Mouse (Mus musculus): ENCODE data around the gene Telo2. TPM values are rescaled to one million over a fixed set of nuclear protein-coding genes. Genes with fewer than 3 reads are reported as not detected.

Gene Telo2
- 5.7 and 6.4 TPM in 2 replicates for polyA plus RNA-seq (2012; rRNA removed; ENCODE audit: low replicate concordance)

GRCm38 (mm10) chr17:25115664-25116432 is at the start of gene Telo2:
TSS of gene Telo2 (minus strand) at chr17:25115967.

DNA sequence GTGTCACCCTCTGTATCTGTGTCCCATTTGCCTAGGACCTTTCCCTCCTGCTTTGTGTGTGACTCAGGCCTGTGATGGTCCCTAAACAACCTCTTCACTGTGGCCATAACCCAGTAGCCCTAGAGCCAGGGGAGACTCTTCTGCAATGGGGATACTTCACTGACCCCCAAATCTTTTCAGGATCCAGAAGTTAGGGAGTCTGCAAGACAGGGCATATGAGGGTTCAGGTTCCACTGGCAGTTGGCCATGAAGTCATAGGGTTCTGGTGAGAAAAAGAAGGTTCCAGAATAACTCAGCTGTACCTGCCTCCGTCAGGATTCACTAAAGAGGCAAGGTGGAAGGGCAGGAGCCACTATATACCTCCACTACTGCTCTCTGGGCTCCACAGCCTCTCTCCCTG is 46.4 kb upstream of the Telo2 start, which contains the start of gene Ccdc154:
Ccdc154 (plus strand) TSS at position 301 of the 400 bp plus-strand sequence.

DNA sequence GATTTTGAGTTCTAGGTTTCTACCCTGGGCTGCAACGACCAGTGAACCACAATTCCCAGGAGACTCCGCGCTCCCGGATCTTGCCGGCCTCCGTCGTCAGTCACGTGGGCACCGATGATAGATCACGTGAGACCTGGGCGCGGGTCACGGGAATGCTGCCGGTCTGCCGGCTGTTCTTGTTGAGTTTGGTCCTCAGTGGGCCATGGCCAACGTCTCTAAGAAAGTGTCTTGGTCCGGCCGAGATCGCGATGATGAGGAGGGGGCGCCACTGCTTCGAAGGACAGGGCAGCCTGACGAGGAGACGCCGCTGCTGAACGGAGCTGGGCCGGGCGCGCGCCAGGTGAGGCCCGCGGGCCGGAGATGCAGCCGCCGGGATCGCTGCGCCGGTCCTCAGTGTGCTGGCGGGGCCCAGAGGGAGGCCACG is 17.5 kb upstream of the Telo2 start, which contains the start of gene Clcn7:
Clcn7 (plus strand) TSS at position 117 of the 424 bp plus-strand sequence.

DNA sequence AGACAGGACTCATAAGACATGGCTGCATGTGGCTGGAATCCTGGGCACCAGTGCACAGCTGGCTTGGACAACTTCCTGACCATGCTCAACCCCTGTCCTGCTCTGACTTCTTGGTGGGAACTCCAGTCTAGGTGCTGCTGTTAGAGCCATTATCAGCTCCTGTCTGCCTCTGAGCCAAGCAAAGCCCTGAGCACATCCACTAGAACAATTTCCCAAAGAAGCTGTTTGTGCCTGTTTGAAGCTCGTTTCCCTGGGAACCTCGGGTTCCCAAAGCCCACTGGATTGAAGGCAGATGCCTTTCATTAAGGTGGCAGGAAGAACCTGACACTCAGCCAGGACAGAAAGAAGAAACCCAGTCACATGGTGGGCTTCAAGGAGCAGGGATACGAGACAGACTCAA is 4.6 kb upstream of the Telo2 start, which contains the start of gene Ptx4:
Ptx4 (plus strand) TSS at position 355 of the 400 bp plus-strand sequence.

GRCm38 (mm10) chr17:25083444-25083931 is 32.3 kb downstream of the Telo2 start, which contains the start of gene Tmem204:
TSS of gene Tmem204 (minus strand) at chr17:25083591.

Other genes with a start within 250 kb of the Telo2 start
- 1.0 and 2.1 TPM in 2 replicates for gene Igfals, start 250.0 kb downstream of the Telo2 start, polyA plus RNA-seq (2012; rRNA removed; ENCODE audit: low replicate concordance)
- gene Nubp2, start 229.6 kb downstream of the Telo2 start, polyA plus RNA-seq (2012; rRNA removed; ENCODE audit: low replicate concordance): 27.8 and 31.6 TPM in 2 replicates
- gene Spsb3, start 229.3 kb downstream of the Telo2 start, polyA plus RNA-seq (2012; rRNA removed; ENCODE audit: low replicate concordance): 86.7 and 115 TPM in 2 replicates
- gene Eme2, start 220.9 kb downstream of the Telo2 start, polyA plus RNA-seq (2012; rRNA removed; ENCODE audit: low replicate concordance): 20.8 and 32.6 TPM in 2 replicates
- 189 and 532 TPM in 2 replicates for gene Mrps34, start 220.9 kb downstream of the Telo2 start, polyA plus RNA-seq (2012; rRNA removed; ENCODE audit: low replicate concordance)
- gene Nme3, start 219.5 kb downstream of the Telo2 start, polyA plus RNA-seq (2012; rRNA removed; ENCODE audit: low replicate concordance): 34.1 and 43.8 TPM in 2 replicates
- 36.5 and 57.9 TPM in 2 replicates for gene Mapk8ip3, start 179.0 kb downstream of the Telo2 start, polyA plus RNA-seq (2012; rRNA removed; ENCODE audit: low replicate concordance)
- 6.7 and 8.4 TPM in 2 replicates for gene Jpt2, start 155.3 kb downstream of the Telo2 start, polyA plus RNA-seq (2012; rRNA removed; ENCODE audit: low replicate concordance)
- 5.8 and 8.0 TPM in 2 replicates for gene Cramp1l, start 100.2 kb downstream of the Telo2 start, polyA plus RNA-seq (2012; rRNA removed; ENCODE audit: low replicate concordance)
- 5.5 and 5.6 TPM in 2 replicates for gene Ift140, start 99.9 kb downstream of the Telo2 start, polyA plus RNA-seq (2012; rRNA removed; ENCODE audit: low replicate concordance)
- gene Tmem204, start 32.4 kb downstream of the Telo2 start, polyA plus RNA-seq (2012; rRNA removed; ENCODE audit: low replicate concordance): 14.0 and 15.0 TPM in 2 replicates
- gene Ptx4, start 4.8 kb upstream of the Telo2 start, polyA plus RNA-seq (2012; rRNA removed; ENCODE audit: low replicate concordance): 0.20 TPM in 1 of 2 replicates, not detected in the other
- 15.3 and 15.8 TPM in 2 replicates for gene Clcn7, start 17.4 kb upstream of the Telo2 start, polyA plus RNA-seq (2012; rRNA removed; ENCODE audit: low replicate concordance)
- gene Ccdc154, start 46.5 kb upstream of the Telo2 start, polyA plus RNA-seq (2012; rRNA removed; ENCODE audit: low replicate concordance): not detected in 2 replicates
- gene Gm38655, start 59.5 kb upstream of the Telo2 start, polyA plus RNA-seq (2012; rRNA removed; ENCODE audit: low replicate concordance): 0.49 TPM in 1 of 2 replicates, not detected in the other
- 9.4 and 18.4 TPM in 2 replicates for gene BC003965, start 68.6 kb upstream of the Telo2 start, polyA plus RNA-seq (2012; rRNA removed; ENCODE audit: low replicate concordance)
- gene Unkl, start 72.4 kb upstream of the Telo2 start, polyA plus RNA-seq (2012; rRNA removed; ENCODE audit: low replicate concordance): 11.9 and 17.4 TPM in 2 replicates
- 25.9 and 27.6 TPM in 2 replicates for gene Gnptg, start 124.2 kb upstream of the Telo2 start, polyA plus RNA-seq (2012; rRNA removed; ENCODE audit: low replicate concordance)
- gene Tsr3, start 124.2 kb upstream of the Telo2 start, polyA plus RNA-seq (2012; rRNA removed; ENCODE audit: low replicate concordance): 11.0 and 13.7 TPM in 2 replicates
- gene Baiap3, start 140.4 kb upstream of the Telo2 start, polyA plus RNA-seq (2012; rRNA removed; ENCODE audit: low replicate concordance): 19.8 and 28.1 TPM in 2 replicates
- gene Ube2i, start 158.7 kb upstream of the Telo2 start, polyA plus RNA-seq (2012; rRNA removed; ENCODE audit: low replicate concordance): 52.6 and 73.8 TPM in 2 replicates
- not detected in 2 replicates for gene Prss34, start 182.4 kb upstream of the Telo2 start, polyA plus RNA-seq (2012; rRNA removed; ENCODE audit: low replicate concordance)
- gene Prss28, start 192.7 kb upstream of the Telo2 start, polyA plus RNA-seq (2012; rRNA removed; ENCODE audit: low replicate concordance): 0.34 TPM in 1 of 2 replicates, not detected in the other
- not detected in 2 replicates for gene Prss29, start 202.7 kb upstream of the Telo2 start, polyA plus RNA-seq (2012; rRNA removed; ENCODE audit: low replicate concordance)
- gene Tpsab1, start 229.6 kb upstream of the Telo2 start, polyA plus RNA-seq (2012; rRNA removed; ENCODE audit: low replicate concordance): not detected in 2 replicates

Data from duodenum, adult 2 months (tissue).